Mouse (Mus musculus): Measurements from ENCODE around the gene Thada. TPM values are rescaled to one million over a fixed set of nuclear protein-coding genes. Genes with fewer than 3 reads are reported as not detected.
"Not testable (repeated sequence)": the region's sequence is repeated elsewhere in the genome, so short reads cannot be mapped to it uniquely, and the experiment has no call there.

The Thada gene
- polyA plus RNA-seq, 1 experiment = 6.1 TPM

- no peak for DNase-seq (ENCODE audit: extremely low spot score in 1 of 2, low spot score in 1 of 2)
These were observed 272.6 kb downstream of the Thada start for GRCm38 (mm10) chr17:84193411-84193810.

- DNase-seq (ENCODE audit: extremely low spot score in 1 of 2, low spot score in 1 of 2) = no peak
These were observed 274.1 kb downstream of the Thada start for GRCm38 (mm10) chr17:84191946-84192345.

- DNase-seq (ENCODE audit: extremely low spot score in 1 of 2, low spot score in 1 of 2) = peak; percentile 50 to 90
These were observed 275.1 kb downstream of the Thada start for GRCm38 (mm10) chr17:84190885-84191284.

GRCm38 (mm10) chr17:84189127-84189854 lies 276.7 kb downstream of the Thada start:
- no peak for DNase-seq (ENCODE audit: extremely low spot score in 1 of 2, low spot score in 1 of 2)

GRCm38 (mm10) chr17:84188374-84188961 lies 277.5 kb downstream of the Thada start:
- DNase-seq (ENCODE audit: extremely low spot score in 1 of 2, low spot score in 1 of 2) = peak; percentile 66 to 76

- peak; percentile 59 to 81 for DNase-seq (ENCODE audit: extremely low spot score in 1 of 2, low spot score in 1 of 2)
These were observed 278.2 kb downstream of the Thada start, which contains the start of gene Zfp36l2 for GRCm38 (mm10) chr17:84187727-84188373. Zfp36l2 (minus strand) TSS chr17:84187947.

GRCm38 (mm10) chr17:84187264-84187663 lies 278.7 kb downstream of the Thada start:
- DNase-seq (ENCODE audit: extremely low spot score in 1 of 2, low spot score in 1 of 2) = not testable (repeated sequence)

GRCm38 (mm10) chr17:84186451-84187202 lies 279.4 kb downstream of the Thada start:
- DNase-seq (ENCODE audit: extremely low spot score in 1 of 2, low spot score in 1 of 2) = no peak

- peak in 1 of 2 experiments; percentile 30 for DNase-seq (ENCODE audit: extremely low spot score in 1 of 2, low spot score in 1 of 2)
These were observed 280.2 kb downstream of the Thada start for GRCm38 (mm10) chr17:84185581-84186450.

GRCm38 (mm10) chr17:84185011-84185411 lies 281.0 kb downstream of the Thada start:
- no peak for DNase-seq (ENCODE audit: extremely low spot score in 1 of 2, low spot score in 1 of 2)

- peak; percentile 65 to 68 for DNase-seq (ENCODE audit: extremely low spot score in 1 of 2, low spot score in 1 of 2)
These were observed 282.7 kb downstream of the Thada start for GRCm38 (mm10) chr17:84183291-84183781.

GRCm38 (mm10) chr17:84182311-84183271 lies 283.4 kb downstream of the Thada start:
- no peak for DNase-seq (ENCODE audit: extremely low spot score in 1 of 2, low spot score in 1 of 2)

GRCm38 (mm10) chr17:84181502-84182310 lies 284.3 kb downstream of the Thada start:
- DNase-seq (ENCODE audit: extremely low spot score in 1 of 2, low spot score in 1 of 2) = no peak

GRCm38 (mm10) chr17:84180715-84181501 lies 285.1 kb downstream of the Thada start:
- DNase-seq (ENCODE audit: extremely low spot score in 1 of 2, low spot score in 1 of 2) = peak in 1 of 2 experiments; percentile 27

GRCm38 (mm10) chr17:84179973-84180365 lies 286.0 kb downstream of the Thada start:
- DNase-seq (ENCODE audit: extremely low spot score in 1 of 2, low spot score in 1 of 2) = no peak

- no peak for DNase-seq (ENCODE audit: extremely low spot score in 1 of 2, low spot score in 1 of 2)
These were observed 286.7 kb downstream of the Thada start for GRCm38 (mm10) chr17:84179026-84179972.
